Mouse (Mus musculus): ENCODE data around the gene Tradd.

The Tradd gene

DNA sequence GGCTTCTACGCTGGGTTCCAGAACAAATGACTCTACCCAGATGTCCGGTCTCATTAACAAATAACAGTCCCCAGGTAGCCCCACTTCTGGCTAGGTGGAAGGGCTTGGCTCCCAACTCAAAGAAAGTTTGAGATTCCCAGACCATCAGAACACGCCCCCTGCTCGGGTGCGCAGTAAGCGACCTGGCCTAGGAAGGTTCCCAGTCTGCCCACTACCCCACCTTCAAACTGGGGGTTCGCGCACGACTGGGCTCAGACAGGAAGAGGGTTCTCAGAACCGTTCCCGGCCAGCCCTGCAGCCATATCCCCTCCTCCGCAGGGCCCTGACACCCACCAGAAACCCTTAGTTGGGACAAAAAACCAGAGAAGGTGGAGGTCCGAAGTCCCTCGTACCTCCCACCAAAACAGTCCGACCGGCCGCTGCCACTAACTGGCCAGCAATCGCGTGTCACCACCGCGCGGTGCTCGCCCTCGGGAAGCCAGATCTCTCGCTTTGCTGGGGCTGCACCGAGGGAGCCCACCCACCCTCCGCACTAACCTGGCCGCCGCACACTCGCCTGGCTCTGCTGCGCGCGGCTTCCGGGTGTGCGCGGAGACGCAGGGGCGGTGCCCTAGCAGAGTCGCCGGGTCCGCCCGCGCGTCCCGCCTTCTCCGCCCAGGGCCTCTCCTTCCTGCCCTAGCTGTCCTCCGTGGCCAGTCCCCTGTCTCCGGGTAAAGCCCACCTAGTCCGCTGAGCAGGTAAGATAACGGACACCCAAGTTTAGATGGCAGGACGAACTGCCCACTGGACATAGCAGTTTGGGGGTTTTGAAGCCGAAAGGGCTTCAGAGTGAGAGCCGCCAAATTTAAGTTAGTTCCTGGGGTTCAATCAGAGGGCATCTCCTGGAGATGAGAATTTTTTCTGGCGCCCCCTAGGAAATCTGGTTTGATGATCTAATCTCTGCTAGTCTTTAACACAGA, at the start of gene Tradd, which contains the start of gene Fbxl8:
TSS of gene Tradd (minus strand) at position 586 of the 959 bp plus-strand sequence.
TSS of gene Fbxl8 (plus strand) at position 625 of the 959 bp plus-strand sequence.
- peak; percentile 66 for DNase-seq

DNA sequence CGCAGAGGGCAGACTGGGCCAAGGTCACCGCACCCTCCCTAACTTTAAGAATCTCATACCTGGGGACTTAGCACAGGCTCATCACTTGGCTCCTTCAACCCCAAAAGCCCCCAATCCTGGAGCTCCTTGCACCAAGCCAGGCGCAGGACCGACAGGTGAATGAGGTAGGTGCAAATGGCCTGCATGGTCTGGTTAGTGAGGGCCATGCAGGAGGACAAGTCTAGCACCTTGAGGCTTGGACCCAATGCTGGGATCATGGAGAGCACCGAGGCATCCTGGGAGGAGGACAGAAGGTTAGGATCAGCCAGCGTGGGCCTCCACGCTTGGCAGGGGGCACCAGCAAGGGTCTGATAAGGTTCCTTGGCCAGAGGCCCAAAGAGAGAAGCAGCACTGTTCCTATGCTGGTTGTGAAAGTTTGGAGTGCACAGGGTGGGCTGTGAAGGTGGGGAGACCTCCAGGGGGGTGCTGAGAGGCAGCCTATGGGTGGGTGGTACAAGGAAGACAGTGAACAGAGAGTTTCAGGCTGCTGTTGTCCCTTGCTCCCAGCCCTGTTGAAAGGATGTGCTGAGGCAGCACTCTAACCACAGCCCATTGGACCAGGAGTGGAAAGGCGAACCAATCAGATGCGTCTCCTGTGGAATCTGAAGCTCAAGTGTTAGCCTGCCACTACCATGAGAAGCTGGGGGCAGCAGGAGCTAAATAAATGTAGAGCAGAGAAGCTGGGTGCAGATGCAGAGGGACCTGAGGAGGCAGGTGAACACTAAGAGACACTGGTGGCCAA, 49.4 kb upstream of the Tradd start:
- DNase-seq: peak; percentile 51

DNA sequence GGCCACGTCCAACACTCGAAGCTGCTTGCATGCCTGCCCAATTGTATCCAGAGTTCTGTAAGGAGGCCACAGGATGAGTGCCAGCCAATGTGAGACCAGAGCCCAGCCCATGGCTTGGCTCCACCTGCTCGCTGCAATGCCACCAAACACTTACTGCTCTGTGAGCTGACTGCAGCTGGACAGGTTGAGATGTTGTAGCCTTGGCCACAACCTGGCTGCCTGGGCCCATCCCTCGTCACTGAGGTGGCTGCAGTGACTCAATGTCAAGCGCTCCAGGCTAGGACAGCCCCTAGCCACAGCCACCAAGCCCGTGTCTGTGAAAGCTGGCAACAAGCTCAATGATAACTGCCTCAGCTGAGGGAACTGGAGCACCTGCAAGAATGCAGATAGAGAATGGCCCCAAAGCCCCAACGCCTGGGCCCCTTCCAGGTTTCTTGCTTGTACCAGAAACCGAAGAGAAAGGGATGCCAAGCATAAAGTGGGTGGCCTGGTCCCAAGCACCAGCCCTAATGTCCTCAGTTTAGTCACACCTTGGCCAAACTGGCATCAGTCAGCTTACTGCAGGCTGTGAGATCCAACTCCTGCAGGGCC, 48.6 kb upstream of the Tradd start:
- DNase-seq: peak; percentile 72

DNA sequence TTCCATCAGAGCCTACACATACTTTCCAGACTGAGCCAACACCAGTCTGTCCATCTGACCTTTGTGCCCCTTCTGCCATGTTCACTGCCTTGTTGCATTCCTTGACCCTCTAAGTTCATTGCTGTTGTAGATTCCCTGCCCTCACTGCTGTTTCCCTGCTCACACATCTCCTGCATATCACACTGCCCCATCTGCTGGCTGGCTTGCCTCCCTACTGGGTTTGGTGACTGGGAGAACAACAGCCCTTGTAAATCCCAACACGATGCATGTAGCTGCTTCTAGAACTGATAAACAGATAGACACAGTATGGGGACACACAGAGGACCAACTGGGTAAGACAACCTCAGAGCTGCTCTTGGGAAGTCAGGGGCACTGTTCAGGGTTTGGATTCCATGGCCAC, 47.3 kb upstream of the Tradd start:
- DNase-seq: no peak

DNA sequence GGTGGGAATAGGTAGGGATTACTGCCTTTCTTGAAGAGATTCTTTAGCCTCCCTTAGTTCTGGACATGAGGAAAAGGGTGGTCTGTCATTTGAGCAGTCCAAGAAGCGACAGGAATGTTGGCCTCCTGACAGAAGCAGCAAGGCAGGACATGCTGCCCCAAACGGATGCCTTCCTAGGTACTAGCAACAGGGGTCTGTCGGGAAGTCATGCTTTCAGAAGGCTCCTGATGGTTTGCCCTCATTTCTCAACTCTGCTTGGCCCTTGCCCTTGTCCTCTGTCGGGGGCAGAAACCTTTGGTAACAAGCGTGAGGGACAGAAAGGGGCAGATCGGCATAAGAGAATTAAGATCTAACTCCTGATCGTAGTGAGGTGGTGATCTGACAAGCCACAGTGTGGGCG, 45.7 kb upstream of the Tradd start:
- peak; percentile 72 for DNase-seq

DNA sequence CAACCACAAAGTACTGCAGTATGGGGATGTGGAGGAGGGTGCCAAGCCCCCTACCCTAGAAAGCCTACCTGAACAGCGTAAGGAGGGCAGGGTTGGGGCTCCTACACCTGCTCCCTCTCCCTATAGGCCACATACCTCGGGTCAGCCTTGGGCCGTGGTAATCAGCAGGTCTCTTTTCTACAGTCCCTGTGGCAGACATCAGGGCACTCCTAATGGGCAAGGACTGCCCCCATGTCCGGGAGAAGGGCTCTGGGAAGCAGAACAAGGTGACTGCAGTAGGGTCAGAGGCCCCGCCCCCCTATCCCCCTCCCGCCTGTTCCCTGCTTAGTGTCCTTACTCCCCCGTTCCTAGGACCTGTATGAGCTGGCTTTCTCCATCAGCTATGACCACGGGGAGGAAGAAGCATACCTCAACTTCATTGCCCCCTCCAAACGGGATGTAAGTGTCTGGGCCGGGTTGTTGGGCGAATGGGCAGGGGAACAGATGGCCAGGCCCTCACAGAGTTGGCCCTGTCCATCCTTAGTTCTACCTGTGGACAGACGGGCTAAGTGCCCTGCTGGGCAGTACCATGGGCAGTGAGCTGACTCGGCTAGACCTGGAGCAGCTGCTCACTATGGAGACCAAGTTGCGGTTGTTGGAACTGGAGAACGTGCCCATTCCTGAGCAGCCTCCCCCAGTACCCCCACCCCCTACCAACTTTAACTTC, 44.9 kb upstream of the Tradd start:
- peak; percentile 98 for DNase-seq

DNA sequence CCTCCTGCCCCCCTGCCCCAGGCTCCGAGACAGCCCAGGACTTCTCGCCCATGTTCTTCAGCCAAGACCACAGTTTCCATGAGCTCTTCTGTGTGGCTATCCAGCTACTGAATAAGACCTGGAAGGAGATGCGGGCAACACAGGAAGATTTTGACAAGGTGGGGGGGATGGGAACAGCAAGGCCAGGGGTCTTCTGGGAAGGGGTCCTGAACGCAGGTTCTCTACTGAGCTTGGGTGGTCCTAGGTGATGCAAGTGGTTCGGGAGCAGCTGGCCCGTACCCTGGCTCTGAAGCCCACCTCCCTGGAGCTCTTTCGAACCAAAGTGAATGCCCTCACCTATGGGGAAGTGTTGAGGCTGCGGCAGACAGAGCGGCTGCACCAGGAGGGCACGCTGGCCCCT, 44.0 kb upstream of the Tradd start:
- DNase-seq: peak; percentile 70

DNA sequence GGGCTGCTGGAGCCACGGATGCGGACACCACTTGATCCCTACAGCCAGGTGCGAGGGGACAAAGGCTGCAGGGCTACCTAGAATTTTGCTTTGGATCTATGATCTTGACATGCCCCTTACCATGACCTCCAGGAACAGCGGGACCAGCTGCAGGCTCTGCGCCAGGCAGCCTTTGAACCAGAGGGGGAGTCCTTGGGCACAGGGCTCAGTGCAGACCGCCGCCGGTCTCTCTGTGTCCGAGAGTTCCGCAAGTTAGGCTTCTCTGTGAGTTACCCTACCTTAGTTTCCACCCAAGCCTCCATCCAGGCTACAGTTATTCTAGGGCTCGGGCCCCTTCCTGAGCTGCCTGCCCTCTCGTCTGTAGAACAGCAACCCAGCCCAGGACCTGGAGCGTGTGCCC, 43.3 kb upstream of the Tradd start:
- peak; percentile 64 for DNase-seq

DNA sequence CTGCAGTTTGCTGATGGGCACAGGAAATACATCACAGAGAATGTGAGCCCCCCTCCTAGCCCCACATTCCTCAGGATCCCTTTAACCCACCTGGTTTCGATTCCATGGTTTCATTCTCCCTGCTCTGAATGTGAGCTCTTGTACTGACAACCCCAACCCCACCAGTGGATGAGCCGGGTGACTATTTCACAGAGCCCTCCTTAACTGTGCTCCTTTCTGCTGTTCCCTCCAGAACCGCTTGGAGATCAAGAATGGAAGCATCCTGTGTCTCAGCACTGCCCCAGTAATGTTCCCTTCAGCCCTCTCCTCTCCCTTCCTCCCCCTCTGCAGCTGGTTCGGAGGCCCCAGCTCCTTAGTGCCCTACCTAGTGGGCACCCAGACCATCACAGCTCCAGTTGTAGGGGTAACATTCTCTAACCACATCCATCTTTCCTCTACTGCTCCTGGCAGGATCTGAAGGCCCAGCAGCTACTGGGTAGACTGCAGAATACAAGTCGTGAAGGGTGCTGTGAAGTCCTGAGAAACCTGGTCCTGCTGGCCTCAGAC, 41.8 kb upstream of the Tradd start:
- DNase-seq: peak; percentile 64

DNA sequence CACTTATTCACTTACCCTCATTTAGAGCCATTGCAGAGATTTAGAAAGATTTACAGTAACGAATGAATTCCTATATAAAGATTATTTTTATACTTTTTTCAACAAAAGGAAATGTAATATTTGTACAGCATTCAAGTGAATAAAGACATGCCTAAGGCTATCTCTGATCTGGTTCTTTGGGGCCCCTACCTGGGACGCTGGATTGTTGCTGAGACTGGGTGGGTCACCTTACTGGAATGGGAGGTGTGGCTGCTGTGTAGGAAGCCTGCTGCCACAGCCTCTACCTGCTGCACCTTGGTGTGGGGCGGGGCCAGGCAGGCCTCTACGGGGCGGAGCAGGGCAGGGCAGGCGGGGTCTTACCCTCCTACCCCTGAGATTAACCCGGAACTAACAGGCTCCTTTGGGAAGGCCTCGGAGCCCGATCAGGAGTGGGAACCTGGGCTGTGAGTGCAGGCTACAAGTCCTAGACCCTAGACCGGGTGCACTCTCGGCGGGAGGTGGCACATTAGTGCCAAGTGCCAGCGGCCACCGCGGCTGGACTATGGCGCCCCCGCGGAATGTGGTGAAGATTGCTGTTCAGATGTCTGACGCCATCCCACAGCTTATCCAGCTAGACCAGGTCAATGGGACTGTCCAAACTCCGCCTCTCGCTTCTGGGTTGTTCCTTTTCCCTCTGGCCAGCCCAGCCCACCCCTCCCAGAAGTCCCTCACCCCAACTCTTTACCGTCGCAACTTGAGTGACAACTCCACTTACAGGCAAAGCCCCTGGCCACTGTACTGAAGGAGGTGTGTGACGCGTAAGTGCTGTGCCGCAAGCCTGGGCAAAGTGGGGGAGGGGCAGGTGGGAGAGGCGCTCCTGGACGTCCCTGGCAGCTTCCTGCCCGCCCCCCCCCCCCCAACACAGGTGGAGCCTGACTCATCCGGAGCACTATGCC, 41.1 kb upstream of the Tradd start, which contains the start of gene Elmo3:
TSS of gene Elmo3 (plus strand) at position 391 of the 935 bp plus-strand sequence.
- DNase-seq: peak; percentile 88

DNA sequence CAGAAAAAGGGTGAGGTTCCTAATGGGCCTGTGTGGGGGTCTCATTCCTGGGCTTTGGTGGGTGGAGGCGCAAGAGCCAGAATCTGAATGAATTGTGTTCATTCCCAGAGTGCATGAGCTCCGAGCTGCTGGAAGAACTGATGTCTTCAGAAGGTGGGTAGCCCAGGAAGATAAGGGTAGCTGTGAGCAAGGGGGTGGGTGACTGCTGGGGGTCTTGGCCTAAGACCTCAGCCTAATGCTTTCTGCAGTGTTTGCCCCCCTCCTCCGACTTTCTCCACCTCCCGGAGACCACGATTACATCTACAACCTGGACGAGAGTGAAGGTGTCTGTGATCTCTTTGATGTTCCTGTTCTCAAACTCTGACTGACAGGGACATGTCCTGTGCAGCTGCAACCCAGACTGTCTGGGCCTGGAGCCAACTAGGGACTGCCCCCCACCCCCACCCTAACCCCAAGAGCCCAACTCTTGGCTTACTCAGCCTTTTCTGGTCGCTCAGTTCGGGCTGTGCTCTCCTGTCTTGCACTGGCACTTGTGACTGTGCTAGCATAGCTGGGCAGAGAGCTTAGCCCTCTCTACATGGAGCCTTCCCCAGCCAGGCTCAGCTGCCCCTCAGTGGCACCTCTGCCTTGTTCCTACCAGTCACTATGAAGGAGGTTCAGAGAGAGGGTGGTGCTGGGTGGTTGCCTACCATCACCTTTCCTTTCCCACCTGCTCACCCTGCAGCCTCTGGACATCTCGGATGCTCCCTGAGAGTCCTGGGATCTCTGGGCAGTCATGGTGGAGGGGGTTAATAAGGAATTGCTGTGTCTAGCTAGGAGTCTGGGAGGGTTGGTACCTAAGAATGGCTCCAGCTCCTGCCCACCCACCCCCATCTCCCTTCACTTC, 40.2 kb upstream of the Tradd start:
- peak; percentile 44 for DNase-seq

DNA sequence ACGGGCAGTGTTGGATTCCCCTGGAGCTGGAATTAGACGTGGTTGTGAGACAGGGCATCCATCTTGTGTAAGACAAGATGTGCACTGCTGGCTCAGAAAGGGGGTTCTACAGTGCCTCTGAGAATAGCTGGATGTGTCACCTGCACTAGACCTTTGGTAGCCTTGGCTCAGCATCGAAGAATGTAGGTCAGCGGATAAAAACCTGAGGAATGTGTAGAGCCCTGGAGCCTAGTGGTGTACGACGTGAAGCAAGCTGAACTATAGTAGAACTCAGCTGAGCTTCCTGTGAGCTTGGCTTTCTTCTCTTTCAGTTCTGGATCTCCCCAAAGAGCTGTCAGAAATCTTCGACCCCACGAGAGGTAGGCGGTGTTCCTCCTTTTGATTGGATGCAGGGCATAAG, 39.5 kb upstream of the Tradd start:
- no peak for DNase-seq

DNA sequence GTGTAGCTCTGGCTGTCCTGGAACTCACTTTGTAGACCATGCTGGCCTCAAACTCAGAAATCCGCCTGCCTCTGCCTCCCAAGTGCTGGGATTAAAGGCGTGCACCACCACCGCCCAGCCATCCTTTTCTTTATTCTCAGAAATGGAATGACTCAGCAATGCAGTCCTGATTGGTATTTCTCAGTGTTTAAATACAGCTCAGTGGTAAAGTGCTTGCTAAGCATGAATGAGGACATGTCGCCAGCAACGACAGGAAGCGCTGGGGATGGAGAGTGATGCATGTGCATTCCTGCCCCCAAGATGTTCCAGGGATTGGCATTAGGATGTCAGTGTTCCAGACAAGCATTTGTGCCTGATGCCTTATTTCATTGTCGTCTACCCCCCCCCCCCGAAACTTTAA, 39.0 kb upstream of the Tradd start:
- DNase-seq: no peak

DNA sequence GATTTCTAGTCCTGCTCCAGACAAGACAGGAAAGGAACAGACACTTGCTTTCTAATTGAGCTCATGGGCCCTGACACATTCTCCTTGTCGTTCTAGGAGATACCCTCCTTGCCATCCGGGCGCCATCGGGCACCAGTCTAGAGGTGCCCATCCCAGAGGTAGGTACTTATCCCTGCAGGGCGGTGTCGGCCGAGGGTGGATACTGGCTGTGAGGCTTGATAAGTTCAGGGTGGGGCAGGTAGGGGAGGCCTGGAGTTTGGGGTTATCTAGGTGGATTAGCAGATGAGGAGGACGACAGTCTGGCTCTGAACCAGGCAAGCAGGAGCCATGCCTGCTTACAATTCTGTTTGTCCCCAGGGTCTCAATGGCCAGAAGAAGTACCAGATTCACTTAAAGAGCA, 35.6 kb upstream of the Tradd start:
- no peak for DNase-seq

DNA sequence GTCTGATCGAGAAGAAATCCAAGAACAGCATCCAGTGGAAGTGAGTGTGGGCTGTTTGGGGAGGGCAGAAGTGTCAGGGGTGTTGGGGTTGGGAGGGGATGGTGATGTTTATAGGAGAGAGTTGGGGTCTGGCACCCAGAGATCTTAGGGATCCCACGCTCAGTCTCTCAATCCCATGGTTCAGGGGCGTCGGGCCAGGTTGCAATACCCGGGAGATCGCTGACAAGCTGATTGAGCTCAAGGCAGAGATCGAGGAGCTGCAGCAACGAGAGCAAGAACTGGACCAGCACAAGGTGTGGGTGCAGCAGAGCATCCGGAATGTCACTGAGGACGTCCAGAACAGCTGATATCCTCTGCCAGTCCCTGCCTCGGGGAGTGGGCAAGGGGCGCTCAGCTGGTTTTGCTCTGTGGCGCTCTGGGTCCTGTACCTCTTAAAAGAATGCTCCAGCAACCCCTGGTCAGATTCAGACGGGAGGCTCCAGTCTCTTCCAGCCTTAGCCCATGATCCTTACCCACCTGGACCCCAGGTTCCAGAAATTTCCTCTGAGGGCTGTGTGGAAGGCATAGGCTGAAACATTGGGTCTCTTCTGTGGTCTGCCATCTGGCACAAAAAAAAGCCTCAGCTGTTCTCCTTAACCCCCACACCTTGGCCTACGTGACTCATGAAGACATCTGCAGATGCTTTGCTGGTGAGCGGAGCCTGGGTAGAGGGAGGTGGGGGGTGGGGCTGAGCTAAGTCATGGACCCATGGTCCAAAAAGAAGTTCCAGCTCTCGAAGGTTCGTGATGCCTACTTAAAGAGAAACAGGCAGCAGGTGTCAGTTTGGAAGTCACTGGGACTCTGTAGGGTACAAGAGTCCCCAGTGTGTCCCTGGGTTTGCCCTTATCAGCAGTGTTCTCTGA, 34.2 kb upstream of the Tradd start:
- peak; percentile 51 for DNase-seq

DNA sequence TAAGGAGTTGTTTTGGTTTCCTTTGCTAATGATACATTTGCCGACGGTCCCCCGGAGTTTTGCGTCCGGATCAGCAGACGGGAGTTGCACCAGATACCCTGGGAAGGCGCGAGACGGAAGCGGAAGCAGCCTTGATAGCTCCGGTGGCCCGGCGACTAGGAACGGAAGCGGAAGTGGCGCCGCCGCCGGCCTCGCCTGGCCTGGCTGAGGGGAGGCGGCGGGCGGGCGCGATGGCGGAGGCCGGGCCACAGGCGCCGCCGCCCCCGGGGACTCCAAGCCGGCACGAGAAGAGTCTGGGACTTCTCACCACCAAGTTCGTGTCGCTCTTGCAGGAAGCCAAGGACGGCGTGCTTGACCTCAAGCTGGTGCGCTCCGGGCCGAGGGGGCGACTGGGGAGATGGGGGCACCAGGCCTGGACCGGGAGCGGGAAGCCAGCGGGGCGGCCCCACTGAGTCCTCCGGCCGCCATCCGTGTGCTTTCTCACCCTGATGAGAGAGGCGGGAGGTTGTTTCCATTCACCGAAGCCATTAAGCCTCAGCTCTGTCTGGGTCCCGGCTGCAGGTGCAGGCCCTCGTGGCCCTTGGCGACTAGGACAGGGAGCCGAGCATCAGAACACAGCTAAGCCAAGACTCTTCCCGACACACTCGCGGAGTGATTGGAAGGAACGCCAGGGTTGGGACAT, 33.2 kb upstream of the Tradd start, which contains the start of gene E2f4:
TSS of gene E2f4 (plus strand) at position 153 of the 682 bp plus-strand sequence.
- DNase-seq: peak; percentile 92

DNA sequence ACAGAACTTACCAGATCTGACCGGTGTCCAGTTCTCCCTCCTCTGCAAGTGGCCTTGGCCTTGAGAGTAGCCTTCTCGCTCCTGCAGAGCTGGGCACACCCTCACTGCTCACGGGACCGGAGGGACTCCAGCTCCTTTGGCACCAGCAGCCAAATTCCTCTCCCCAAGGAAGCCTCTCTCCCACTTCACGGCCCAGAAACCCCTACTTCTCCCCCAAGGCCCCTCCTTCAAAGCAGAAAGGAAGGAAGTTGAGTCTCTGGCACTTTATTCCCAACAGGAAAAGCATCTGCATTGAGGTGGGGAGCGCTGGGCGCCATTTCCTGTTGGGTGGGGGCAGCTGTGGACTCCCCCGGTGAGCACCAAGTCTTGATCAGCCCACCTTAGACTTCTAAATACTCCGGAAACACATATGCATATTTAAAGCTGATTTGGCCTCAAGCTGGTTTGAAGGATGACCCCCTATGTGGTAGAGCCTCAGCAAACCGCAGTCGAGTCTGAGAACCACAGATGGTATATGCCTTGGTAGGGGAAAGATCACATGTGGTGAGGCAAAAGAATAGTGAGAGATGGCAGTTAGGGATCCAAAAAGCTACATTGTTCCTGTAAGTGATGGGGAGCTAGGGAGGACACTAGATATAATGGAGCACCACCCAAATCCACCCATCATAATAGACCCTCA, 31.6 kb upstream of the Tradd start, which contains the start of gene Exoc3l:
TSS of gene Exoc3l (minus strand) at position 207 of the 679 bp plus-strand sequence.
- peak; percentile 54 for DNase-seq
